Mouse (Mus musculus) inflammation-experienced regulatory T-cells, adult 6 months (primary cell): ENCODE measurements around the gene Ovca2. TPM values are rescaled to one million over a fixed set of nuclear protein-coding genes. Genes with fewer than 3 reads are reported as not detected.
"Not testable (repeated sequence)": the region's sequence is repeated elsewhere in the genome, so short reads cannot be mapped to it uniquely, and the experiment has no call there.

ENCODE experiments used
- ATAC-seq: one replicate; pipeline ENCODE4 v1.8.0; 2017
- polyA plus RNA-seq, 3 experiments: library from polyadenylated mRNA; unstranded; fragments of 100-300 nt; shearing (Covaris generic); gene quantifications; one replicate each; pipeline ENCODE4 v1.2.1; 2017

The Ovca2 gene
- polyA plus RNA-seq, 3 experiments from 2014 or later = 27.9 to 36.4 (median 32.7) TPM

DNA sequence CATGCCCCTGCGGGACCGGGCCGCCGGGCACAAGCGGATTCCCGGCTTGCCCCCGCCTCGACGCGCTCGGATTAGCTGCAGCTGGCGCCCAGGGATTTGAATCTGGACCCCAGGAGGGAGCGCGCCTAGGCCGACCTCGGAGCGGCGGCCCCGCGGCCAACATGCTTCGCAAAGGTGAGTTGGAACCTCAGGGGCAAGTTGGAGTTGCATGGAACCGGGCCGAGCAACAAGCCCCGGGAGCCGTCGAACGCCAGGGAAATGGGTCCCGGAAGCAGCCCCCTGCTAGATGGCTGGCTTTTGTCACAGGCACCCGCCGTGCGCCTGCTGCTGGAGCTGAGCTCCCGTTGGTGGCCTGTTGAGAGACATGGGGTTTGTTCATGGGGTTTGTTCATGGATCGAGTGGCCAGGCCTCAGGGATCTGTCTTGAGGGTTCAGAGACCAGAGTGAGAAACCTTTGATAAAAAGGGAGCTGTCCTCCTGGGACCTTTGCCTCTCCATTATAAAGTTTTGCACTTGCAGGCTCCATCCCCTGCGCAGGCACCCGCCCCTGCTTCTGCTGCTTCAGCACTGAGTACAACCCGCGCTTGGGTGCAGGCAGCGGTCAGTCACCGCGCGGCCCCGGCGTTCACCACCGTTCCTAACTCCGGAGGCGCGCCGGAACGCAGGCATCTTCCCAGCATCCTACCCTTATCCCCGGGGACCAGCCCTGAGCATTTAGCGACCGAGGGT is 15.7 kb upstream of the Ovca2 start:
- ATAC-seq = no peak

DNA sequence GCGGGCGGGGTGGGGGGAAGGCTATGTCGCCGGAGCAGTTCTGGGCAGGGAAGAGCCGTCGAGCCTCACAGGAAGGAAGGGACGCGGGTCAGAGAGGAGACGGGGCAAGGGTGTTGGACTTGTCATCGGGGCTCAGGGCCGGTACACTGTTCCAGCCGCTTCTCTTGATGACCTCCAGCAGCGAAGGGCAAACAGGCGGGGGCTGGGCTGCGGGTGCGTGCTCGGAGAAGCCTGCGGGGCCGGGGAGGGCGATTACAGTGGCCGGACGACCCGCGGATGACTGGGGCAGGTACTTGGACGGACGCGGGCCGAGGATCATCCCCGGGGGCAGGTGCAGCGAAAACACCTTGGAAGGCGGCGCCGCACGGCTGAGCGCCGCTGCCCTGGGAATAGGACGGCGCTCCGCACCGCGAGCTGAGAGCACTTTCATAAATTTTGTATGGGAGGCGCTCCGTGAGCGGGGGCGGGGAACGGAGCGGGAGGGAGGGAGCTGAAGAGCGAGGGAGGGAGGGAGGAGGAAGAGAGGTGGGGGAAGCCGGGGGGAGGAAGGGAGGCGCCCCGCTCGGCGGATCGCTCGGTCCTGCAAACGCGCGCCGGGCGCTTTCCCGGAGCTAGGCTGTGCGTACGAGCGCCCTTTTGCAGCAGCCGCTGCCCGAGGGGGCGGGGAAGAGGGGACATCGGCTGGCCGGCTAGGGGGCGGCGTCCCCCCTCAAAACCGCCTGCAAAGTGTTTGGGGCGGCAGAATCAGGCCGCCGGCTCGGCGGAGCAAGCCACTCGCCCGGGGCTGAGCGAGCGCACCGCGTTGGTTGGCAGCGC is 14.8 kb upstream of the Ovca2 start, which contains the start of gene Rtn4rl1:
Gene Rtn4rl1, plus strand, starts transcription at position 528 of the 816 bp plus-strand sequence.
- peak; percentile 37 for ATAC-seq

DNA sequence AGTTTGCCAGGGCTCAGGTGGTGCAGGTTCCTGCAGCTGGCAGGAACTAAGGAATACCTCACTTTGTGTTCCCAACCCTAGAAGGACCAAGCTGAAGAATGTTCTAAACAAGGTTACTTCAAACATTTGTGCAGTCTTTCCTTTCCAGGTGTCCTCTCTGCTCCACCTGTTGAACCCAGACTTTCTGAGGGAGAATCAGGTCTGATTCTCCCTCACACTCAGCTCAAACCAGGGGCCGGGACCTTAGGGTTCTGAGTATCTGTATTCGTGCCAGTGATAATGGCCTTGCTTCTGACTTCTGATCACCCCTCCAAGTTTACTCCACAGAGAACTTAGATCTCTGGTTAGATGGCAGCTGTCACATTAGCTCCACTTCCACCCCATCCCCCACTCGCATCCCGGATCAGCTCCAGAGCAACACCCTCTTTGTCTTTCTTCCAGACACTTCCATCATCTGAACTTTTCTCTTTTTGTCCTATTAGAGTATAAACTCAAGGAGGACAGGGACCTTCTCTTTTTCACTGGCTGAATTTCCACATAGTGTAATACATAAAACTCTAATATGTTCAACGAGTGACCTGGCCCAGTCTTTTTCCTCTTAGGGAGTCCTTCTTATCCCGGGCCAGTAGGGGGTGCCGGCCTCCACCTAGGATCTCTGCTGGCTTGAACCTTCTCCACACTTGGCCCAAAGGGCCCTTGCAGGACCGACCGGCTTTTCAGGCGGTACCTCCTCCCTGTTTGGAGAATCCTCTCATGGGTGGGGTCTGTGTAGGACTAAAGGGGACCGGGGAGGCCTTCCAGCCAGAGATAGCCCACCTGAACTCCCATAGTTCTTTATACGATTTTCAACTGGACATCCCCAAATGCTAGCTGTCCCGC is 13.9 kb upstream of the Ovca2 start:
- peak; percentile 32 for ATAC-seq

DNA sequence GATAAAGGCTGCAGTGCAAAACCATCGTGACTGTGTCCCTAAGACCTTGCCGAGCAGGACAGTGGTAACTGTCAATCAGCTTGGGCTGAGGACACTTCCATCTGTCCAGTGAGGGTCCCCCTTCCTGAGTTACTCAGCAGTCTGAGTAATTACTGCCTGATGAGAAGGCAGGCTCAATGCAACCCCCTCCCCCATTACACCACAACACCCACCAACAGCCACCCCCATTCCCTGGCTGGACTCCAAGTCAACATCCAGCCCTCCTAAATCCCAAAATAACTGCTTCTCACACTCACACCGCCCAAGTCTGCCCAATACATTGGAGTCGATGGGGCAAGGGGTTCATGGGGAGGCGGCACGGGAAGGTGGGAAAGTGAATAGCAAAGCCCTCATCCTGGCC is 13.2 kb upstream of the Ovca2 start:
- ATAC-seq = no peak

- no peak for ATAC-seq
These were observed 12.3 kb upstream of the Ovca2 start, which contains the start of gene Dph1 for GRCm38 (mm10) chr11:75190905-75191441. TSS of gene Dph1 (minus strand) at chr11:75191241.

- ATAC-seq = peak; percentile 81
These were observed 11.7 kb upstream of the Ovca2 start for GRCm38 (mm10) chr11:75190371-75190724.

- no peak for ATAC-seq
These were observed 11.2 kb upstream of the Ovca2 start for GRCm38 (mm10) chr11:75189713-75190370.

DNA sequence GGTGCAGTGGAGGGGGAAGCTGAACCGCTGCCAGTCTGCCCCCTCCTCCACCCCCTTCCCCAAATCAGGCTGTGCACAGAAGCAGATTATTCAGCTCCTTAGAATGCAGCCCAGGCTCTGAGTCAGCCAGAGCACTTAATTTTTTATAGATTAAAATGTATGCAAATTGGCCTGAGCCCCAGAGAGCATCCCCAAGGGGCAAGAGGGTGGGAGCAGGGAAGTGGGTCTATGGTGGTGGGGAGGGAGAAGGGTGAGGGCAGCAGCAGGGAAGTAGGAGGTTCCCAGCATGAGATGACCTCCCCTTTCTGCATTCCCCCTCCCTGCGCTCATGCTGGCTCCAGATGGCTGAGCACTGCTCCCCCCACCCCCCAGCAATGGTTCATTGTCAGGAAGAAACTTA is 6.4 kb upstream of the Ovca2 start:
- no peak for ATAC-seq

DNA sequence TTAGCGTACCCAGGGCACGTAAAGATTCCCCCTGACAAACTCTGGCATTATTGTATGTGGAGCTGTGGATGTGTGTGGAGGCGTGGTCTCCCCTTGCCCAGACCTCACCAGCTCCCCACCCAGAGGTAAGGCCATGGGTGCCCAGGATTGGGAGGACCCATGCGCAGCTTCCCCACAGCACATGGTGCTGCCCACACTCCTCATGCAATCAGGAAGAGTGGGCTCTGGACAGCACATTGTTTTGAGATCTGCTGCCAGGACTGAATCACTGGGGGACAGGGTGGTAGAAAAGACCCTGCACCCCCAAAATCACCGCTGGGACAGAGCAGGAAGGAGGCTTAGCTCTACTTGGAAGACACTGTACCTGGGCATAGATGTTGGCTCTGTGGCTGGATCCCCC is 5.9 kb upstream of the Ovca2 start:
- no peak for ATAC-seq

GRCm38 (mm10) chr11:75183917-75184570 is 5.4 kb upstream of the Ovca2 start:
- no peak for ATAC-seq

DNA sequence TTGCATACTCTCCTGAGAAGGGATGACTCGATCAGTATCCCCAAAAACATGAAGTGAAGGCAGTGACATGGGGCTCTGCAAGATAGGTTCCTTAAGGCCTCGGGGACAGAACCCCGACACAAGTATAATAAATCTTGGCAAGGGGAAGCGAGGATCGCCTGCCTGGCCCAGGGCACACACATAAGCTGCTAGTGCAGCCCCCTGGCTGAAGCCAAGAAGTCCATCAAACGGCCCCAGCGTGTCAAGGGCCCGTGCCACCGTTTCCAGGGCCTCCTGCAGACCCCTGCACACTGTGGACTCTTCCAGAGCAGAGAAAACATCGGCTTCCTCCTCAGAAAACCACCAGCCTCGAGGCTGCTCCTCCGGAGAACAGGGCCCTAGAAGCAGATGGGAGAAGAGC is 624 bp downstream of the Ovca2 start:
- ATAC-seq = no peak

DNA sequence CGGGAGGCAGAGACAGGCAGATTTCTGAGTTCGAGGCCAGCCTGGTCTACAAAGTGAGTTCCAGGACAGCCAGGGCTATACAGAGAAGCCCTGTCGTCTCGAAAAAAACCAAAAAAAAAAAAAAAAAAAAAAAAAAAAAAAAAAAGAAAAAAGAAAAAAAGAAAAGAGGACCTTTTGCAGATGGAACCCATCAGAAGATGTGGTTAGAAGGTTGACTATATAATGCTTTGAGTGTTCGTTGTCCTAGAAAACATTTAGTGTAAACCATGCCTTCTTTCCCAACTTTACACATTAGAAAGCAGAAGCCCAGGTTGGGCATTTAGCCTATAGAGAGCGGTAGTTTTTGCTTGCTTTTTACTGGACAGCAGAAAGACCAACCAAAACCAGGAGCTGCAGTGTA is 4.1 kb downstream of the Ovca2 start:
- ATAC-seq = not testable (repeated sequence)

GRCm38 (mm10) chr11:75173799-75174165 is 4.9 kb downstream of the Ovca2 start:
- no peak for ATAC-seq

DNA sequence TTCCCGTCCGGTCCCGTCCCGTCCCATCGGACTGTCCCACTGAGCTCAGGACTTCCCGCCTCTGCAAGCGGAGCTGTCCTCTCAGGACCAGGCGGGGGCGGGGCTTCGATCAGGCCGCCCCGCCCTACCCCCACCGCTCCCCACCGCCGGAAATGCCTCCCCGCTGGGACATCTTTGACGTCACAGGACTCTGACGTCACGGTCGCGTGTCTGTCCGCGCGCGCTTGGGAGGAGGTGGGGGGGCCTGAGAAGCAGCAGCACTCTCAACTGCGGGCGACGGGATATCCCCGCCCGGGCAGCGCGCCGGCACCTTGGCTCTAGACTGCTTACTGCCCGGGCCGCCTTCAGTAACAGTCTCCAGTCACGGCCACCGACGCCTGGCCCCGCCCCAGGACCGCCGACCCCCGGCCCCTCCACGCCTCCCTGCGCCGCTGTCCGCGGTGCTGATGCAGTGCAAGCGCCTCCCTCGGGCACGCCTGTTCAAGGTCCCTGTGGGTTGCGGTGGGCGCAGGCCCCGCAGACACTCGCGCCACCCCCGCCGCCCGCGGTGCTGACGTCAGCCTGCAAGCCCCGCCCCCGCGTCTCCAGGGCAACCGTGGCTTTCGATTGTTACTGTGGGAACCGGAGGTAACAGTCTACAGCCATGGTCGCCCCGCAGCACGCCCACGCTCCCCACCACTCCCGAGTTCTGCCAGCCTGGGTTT is 5.4 kb downstream of the Ovca2 start:
- ATAC-seq = peak; percentile 62

DNA sequence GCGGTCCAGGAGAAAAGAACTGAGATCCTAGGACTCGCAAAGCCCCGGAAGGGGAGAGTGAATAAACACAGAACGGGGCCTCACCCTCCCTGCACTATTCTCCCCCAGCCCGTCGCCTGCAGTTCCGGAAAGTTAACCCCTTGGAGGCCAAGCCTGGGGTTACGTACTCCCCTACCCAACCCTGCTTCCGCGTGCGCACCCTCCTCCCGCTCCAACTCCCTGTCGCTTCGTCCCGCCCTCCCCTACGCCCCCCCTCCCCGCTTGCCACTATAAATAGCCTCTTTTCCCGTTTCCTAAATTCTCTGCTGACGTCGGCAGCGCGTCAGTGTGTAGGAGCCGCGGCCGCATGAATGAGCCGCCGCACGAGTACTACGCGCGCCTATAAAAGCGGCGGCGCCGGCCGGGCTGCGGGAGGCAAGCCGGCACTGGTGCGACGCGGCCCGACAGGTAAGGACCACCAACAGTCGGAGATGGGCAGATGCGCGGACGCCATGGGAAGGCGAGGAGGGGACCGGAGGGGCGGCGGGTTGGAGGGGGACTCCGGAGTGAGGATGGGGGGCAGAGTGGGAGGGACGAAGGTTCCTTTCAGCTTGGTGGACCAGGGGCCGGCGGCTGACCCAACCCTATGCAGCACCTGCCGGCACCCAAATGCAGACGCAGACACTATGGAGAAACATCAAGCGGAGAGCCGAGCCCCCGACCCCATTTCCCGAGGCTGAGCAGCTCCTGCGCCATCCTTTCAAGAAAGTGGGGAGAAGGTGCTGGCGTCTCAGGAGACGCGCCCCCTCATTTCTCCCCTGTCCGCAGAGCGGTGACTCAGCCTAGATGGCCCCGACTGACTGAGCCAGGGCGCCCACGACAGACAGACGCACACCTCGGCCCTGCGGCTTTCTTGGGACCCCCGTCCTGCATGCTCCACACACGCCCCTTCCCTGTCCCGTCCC is 6.2 kb downstream of the Ovca2 start:
- no peak for ATAC-seq

DNA sequence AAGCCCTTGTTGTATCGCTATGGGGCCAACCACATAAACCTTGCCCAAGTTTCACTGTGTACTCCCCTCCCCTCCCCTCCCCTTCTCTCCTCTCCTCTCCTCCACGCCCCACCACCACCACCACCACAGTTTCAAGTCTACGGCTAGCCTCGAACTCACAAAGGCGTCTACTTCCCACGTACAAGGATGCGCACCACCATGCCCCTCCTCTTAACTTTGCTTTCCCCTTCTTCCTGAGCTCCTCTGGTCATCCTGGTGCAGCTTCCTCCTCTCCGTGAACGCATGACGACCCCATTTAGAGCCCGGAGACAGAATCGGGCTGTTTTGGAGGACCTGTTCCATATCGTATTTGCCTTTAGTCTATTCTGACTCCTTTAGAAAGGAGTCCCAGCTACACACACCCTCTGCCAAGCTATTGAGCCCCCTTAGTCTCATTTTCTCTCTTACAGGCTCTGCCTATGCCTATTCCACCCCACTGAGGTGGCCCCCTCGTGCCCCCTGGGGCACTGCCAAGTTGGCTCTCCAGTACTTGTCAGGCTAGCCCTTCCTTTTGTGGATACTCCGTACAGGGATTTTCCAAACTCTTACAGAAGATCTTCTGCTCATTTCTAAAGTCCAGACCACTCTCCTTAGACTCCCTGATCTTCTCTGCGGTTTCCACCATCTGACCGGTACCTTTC is 7.3 kb downstream of the Ovca2 start:
- ATAC-seq = no peak

DNA sequence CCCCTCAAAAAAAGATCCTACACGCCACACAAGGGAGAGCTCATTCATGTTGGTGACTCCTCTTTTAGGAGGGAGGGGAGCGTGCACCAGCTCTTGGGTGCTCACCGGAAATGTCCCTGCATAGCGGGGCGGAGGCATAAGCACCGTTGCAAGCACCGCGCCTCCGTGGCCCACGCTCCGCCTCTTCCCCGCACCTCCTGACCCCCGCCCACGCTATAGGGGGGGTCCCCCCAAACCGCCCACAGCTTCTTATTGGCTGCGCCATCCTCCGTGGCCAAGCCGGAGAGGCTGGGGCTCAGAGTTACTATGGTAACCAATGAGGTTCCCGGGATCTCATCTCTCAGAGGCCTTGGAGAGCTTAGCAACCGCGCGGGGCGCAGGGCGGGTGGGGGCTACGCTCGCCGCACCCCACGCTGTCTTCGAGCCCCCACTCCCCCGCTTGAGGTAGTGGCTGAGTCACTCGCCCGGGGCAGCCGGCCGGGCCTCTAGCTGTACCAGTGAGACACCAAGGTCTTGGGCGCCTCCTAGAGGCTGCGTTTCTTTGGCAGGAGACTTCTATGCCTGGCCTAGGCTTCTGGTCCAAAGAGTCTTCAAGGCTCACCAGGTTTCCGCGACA is 8.4 kb downstream of the Ovca2 start:
- peak; percentile 44 for ATAC-seq

- ATAC-seq = no peak
These were observed 9.1 kb downstream of the Ovca2 start, which contains the start of gene Hic1 for GRCm38 (mm10) chr11:75169405-75170080. TSS of gene Hic1 (minus strand) at chr11:75169519.
